Mouse (Mus musculus): Measurements from ENCODE around the gene Dock2.

The Dock2 gene

DNA sequence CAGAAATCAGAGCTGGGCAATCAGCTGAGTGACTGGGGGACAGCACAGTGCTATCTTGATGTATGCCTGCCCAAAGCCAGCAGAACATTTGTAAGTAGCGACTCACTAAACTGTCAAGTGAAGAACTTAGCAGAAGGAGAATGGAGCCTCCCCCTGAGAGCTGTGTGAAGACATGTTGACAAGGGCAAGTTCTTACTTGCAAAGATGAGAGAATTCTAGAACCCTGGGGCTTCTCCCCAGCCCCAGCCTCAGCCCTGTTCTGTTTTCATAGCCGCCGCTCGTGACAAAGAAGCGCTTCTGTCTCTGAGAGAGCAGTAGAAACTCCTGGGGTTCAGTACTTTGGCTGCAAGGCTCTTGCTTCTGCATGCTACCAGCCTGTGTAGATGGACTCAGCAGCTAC lies 444.0 kb downstream of the Dock2 start:
- DNase-seq: no peak

DNA sequence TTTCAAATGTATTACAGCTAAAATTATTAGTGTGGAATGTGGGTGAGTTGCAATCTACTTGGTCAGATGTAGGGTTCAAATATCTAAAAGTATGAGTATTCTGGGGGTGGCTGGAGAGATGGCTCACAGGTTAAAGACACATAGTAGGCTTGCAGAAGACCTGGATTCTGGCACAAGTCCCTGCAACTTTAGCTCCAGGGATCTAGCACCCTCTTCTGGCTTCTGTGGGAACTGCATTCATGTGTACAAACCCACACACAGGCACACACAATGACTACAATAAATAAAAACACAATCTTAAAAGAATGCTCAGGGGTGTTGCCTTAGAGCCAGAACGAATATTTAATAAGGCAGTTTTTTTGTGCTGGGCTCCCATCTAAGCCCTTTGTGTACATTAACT lies 445.8 kb downstream of the Dock2 start:
- DNase-seq: no peak

DNA sequence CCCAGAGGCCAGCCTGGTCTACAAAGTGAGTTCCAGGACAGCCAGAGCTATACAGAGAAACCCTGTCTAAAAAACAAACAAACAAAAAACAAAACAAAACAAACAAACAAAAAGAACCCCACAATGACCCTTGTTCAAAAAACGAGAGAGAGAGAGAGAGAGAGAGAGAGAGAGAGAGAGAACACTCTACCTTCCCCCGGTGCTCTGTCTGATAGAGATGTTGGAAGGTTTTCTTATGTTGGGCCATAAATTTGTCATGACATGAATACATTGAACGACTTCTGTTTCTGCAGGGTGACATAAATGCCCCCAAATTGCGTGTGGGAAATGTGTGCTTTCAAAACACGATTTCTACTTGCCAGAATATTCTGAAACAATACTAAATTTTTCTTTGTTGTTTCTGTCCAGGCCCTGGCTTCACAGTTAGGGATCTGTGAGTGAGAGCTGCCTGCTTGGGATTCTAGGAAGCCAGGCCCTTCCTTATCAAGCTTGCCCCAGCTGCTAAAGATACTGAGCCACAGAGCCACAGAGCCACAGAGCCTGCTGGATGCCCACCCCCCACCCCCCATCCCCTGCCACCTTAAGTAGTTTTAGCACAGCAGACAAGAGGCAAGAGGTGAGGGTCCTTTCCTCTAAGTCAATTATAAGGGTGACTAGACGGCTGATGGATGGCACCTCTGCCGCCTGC lies 451.2 kb downstream of the Dock2 start:
- DNase-seq: no peak

DNA sequence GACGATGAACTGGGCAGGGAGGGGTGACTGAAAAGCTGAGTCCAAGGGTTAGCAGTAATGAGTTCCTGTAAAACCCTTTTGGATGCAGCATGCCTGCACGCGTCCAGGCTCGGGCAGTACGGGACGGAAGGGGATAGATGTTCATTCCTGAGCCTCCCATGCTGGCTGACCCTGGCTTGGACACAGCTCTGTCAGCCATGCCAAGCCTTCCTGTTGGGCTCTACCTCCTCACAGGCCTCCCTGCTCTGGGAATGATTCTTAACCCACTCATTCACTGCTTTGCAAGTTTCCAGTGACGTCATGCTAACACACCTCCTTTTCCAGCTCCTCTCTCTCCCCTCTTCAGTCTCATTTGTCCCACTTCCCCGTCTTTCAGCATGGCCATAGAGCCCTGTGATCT lies 460.0 kb downstream of the Dock2 start:
- no peak for DNase-seq

DNA sequence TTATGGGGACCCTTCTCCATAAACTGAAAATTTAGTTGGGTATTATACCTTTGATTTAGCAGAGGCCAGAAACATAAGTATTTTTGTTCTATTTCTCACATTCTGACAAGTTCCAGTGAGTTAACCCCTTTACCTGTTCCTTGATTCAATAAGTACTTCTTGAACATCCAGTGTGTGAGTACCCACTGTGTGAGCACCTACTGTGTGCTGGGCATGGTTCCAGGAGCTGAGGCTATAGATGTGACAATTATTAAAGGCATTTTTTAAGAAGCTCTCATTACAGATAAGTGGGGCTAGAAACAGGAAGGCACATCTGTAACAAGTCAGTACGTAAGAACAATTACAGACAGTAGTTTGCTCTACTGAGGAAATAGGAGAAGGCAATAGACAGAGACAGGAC lies 464.4 kb downstream of the Dock2 start:
- no peak for DNase-seq

DNA sequence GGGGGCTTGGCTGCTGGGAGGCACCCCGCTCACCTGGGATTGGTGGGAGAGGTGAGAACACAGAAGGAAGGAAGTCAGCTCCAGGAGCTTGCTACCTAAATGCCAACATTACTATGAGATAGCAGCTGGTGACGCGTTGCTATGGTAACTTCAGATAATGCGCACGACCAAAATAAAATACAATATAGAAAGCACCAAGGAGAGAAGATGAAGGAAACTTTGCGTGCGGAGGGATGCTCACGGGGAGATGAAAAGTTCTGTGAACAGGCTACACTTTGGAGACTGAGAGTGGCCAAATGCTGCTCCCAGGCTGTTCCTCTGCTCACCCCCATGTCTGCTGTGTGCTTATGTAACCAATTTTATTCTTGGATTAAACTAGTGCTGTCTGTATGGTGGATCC lies 466.7 kb downstream of the Dock2 start:
- no peak for DNase-seq

DNA sequence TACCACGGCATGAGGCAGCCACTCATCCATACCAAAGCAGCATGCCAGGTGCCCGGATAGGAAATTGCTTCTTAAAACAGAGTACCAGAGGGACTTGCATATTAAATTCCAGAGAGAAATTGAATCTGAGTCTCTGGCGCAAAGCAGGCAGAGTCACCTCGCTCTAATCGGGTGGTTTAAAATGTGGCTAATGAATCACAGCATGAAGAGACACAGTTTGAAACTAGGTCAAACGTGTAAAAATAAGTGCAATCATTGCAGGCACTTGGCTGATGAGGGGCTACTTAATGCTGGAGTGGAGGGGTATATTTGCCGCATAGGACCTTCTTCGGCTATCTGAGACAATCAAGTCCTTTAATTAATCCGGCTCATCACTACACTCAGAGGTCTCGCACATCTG lies 467.5 kb downstream of the Dock2 start:
- no peak for DNase-seq

DNA sequence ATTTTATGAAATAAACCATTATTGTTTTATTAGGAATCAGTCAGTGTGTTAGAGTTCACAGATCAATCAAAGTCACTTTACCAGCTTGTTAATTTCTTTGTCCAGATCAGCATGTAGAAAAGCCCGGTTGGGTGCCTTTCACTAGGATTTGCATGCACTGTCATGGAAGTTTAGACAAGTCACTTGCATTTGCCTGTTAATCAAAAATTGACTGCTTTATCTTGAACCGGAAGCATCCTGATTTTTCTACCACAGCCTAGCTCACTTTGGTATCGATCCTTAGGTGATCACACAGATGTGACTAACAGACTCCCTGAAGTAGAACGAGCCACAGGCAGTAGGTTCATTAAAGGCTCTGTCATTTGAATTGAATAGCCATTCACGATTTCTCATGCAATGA lies 468.3 kb downstream of the Dock2 start:
- DNase-seq: no peak

DNA sequence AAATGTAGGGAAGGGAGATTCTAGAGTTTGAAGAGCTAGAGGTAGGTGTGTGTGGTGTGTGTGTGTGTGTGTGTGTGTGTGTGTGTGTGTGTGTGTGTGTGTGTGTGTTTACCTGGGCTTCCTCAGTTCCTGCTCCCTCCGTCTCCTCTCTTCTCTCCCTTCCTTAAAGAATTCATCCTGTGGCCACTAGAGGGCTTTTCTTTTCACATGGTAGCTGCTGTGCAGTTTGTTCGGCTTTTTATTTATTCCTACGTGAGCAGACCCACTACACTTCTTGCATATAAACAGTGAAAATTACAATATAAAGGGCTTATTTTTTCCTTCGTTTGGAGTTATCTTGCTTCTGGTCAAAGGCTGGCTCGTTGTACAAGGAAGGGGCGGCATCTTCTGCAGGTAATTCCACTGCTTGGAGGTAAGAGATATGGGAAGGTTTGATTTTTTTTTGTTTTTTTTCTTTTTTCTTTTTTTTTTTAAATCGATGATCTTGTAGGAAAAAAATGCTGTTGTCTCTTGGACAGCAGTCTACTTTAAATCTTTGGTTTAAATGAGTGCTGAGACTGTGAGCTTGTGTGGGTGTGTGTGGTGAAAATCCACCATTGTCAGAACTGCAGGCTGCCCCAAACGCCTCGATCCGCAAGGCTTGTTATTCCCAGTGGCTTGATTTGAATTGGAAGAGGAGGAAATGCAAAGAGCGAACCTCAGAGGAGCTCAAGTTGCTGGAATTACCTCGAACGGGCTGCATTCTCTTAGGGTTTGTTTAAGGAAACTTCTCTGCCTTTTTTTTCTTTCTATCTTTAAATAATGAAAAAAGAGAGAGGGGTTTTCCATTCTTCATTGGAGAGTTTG lies 468.9 kb downstream of the Dock2 start, which contains the start of gene Fam196b:
Fam196b (plus strand) TSS at position 289 of the 846 bp plus-strand sequence.
- DNase-seq: no peak

DNA sequence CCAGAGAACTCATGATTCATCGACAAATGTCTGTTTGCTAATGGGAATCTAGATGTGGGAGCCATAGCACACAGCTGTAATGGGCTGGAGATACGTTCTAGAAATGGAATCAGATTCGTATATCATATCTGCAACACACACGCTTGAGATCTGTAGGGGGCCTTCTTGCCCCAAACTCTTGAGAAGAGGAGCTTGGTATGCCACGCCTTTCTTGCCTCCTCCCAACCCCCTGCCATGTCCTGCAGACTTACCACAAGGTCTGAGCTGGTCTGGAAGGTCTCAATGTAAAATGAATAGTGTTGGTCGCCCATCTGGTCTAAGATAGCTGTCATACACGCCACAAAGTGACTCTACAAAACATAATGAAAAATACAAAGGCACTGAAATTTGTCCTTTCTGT lies 471.5 kb downstream of the Dock2 start:
- DNase-seq: no peak

DNA sequence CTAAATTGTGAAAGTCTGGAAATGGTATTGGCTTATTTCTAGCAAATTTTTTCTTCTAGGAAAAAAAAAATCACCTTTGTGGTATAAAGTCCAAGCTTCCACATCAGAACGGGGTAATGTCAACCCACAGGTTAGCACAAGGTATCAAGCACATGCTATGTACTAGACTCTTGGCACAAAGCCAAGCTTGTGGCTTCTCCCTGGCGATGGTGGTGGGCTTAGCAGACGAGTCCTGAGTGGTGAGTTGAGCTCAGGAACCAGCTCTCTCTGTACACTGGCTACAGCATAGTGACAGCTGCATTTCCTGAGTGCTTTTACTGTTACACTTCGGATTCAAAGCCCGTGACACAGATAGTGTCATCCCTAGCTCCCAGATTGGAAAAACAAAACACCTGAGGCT lies 472.0 kb downstream of the Dock2 start:
- DNase-seq: no peak

DNA sequence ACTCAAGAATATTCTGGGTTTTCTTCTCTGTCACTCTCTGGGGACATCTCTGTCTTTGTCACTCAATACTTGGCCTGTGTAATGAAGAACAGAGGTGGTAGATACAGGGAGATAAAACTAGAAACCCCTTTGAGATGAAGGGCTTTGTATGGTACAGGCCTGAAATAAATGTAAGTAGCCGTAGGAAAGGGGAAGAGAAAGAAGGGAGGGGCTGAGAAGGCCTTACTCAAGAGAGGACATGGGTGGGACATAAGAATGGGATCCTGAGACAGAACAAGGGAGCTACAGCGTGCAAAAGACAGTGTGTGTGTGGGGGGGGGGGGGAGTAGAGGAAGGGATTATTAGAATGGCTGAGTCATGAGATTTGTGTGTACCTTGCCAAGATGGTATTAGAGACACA lies 474.3 kb downstream of the Dock2 start:
- DNase-seq: no peak

DNA sequence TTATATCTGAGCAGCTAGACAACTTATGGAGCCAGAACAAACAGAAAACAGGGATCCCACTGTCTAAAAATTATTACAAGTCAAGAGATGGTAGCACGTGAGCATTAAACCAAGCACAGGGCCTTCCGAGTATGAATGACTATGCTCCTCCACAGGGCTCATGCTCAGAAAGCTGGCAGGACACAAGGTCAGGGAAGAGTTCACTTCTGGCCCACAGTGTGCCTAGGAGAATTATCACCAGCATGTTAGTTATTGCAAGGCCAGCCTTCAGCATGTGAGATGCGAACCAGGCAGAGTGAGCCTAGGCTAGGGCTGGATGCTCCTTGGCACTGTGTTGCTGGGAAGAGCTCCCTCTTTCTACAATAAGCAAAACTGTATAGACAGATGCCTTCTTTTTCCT lies 475.0 kb downstream of the Dock2 start:
- DNase-seq: no peak

DNA sequence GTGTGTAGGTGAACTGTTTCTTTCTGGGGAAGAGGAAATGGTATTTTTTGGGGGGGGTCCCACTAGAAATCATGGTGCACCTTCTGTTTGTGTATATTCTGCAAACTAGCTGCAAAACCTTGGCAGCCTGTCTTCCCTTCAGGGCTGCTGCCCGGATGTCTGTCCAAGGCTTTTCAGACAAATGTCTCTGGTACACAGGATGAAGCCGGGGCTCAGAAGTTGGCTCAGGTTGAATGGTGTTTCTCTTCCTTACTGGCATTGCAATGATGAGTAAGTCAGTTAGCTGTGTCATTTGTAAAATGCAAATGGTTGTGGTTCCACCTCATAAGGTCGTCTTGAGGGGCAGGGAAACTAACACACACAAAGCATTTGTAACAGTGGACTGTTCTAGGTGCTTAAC lies 477.5 kb downstream of the Dock2 start:
- no peak for DNase-seq

DNA sequence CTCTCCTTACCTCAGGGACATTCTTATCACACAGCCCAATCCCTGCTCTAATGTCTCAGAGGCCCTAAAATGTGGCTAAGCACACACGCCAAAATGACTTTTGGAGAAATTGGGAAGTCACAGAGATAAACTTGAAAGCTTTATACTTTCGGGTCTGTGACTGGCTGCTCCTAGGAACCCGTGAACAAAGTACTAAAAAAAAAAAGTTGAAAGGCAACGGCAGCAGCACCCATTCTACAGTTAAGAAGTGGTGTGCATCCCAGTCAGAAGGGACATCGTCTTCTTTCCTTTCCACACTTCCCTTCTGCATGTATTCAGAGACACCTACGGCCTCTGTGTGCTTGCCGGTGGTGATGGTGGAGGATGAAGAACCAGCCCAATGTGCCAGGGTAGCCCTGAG lies 483.6 kb downstream of the Dock2 start:
- no peak for DNase-seq

DNA sequence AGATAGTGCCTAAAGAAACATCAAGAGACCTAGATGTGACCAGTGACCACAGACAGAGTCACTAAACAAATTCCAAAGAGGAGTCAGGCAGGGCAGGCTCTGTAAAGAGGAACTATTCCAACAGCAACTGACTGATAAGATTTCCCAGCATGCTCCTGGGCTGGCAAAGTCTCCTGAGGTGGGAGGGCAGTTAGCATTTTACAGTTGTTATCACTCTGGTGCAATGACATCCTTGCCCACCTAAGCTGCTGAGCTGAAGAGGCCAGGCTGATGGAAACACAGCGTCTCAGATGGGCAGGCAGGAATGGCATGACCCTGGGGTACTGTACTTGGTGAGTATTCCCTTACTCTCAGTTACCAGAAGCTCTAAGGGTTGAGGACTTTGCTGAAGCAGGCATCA lies 484.1 kb downstream of the Dock2 start:
- DNase-seq: no peak

DNA sequence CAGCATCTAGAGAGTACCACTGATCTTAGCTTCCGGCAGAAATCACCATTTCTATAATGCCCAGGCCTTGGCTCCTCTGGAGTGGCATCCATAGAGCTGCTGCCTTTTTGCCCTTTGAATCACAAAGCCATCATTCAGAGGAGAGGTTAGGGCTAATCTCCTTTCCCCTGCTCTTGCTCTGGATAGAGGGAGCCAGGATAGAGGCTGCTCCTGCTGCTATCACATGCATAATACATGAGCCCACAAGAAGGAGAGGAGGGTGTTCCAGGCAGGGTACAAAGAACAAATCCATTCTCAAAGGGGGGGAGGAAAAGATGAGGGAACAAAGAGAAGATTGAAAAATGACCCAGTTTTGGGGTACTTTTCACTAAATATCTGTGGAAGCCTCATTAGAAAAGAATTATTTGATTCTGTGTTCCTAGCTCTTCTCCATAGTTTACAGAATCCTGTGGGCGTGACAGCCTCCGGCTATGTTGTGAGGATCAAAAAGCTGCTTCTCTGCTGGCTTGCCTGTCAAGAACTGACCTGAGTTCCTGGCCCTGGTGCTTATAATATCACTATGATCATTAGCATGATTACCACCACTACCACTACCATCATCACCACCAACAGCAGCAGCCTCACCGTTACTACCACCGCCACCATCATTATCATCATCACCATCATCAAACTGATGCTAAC lies 485.9 kb downstream of the Dock2 start:
- no peak for DNase-seq

DNA sequence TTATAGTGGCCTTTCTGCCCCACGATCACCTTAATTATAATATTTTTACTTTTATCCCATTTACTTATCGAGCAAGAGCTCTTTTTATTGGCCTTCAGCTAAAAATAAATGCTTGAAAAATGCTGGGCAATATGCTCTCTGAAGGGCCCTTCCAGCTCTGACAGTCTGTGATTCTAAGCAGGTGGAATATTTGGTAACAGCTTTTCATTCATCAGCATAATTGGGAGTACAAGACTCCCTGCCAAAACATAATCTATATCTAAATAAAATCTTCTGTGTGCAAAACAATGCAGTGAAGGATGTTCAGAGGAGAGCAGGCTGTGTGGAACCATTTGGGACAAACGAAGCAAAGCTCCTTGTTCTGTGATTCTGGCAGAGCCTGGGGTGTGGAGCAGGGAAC lies 492.4 kb downstream of the Dock2 start:
- DNase-seq: no peak

DNA sequence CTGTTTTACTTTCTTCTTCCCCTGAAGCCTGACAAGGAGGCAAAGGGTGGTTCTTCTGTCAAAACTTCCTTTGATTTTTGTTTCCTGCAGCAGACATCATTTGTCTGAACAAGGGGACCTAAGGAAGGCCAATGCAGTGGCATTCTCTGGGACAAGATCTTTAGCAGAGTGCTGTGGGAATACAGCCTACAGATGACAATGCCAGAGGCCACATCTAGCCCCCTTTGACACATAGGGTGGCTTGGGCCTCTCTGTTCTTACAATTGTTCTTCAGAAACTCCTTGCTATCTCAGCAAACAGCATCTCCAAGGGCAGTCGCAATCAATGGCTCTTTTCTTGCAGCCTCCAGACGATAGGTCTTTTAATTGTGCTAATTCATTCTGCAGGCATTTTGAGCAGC lies 493.0 kb downstream of the Dock2 start:
- no peak for DNase-seq

DNA sequence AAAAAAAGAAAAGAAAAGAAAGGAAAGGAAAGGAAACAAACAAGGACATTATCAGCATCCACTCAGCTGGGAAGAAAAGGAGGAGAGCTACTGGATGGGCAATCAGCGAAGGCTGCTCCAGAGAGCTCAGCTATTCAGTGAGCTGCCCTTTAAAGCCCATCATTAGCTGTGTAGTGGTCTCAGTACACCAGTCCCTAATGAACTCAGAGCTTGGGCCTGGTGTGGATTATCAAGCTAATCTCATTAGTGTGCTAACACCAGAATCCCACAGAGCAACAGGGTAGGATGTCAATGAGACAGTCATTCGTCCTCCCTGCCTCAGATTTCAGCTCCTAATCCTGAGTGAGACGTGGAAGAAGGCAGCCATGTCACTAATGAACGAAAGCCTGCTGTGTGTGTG lies 493.4 kb downstream of the Dock2 start:
- no peak for DNase-seq

DNA sequence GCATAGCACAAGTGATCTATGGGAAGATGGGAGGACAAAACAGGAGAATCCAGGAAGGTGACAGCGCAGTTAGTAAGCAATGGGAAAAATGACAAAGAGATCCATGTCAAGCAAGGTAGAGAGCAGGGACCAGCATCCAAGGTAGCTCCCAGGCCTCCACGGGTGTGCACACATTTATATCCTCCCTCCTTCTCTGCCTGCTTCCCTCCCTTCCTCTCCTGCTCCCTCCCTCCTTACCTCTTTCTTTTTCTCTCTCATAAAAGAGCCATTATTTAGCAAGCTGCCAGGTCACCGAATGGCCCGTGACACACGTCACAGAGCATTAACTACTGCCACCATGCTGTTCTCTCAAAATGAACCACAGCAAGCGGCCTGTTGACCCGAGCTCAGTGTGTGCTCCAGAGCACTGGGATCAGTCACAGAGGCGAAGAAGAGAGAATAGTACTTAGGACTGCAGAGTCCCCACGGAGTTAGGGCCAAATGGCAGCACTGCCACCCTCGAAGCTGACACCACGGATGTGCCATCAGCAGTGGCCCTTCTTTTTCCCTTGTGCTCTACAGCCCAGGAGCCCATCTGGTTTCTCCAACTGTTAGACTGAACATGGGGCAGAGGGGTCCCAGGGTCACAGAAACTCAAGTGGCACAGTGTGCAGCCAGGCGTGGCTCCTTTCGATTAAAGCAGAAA lies 499.4 kb downstream of the Dock2 start:
- DNase-seq: no peak

DNA sequence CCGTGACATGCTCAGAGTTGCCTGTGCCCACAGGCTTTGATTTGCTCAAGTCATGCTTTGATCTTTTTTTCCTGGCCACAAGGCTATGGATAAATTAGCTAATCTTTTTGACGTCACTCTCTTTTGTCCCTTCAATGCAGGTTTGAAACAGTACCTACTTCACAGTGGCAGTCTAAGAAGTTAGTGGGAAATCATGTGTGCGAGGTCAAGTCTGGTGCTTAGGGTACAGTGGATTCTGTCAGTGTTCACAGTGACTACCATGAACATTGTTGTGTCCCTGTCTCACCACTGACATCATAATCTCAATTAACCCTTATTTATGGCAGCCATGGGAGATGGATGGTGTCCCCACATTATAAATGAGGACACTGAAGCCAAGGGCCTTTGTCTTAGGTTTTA lies 506.6 kb downstream of the Dock2 start:
- DNase-seq: no peak

DNA sequence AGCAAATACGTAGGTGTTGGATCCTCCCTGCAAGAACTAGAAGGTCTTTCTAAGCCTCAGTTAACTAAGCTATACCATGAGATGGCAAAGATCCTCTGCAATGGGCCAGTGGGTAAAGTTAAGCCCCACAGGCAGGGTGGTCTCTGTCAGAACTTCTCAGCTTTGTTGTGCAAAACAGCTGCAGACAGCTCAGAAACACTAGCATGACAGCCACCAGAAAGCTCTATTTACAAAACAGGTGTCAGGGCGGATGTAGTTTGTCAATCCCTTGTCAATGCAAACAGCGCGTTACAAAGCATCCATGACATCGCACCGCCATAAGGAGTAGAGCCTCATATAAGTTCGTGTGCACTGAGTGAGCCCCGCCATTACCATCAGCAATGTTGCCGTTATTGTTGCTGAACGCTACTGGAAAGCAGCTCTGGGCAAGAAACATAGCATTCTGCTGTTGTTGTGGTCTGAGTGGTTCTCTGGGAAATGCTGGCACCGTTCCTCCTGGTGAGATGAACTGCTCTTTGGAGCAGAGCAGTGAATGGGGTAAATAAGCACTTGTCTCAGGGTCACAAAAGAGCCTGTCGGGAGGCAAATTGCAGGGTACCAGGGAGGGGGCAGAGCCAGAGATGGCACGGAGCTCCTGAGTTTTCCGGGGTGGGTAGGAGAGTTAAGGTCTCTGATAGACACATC lies 507.2 kb downstream of the Dock2 start:
- DNase-seq: no peak

Measured in spleen, adult 18-20 months (tissue).